Mouse (Mus musculus): ENCODE measurements around the gene Nme2. TPM values are rescaled to one million over a fixed set of nuclear protein-coding genes. Genes with fewer than 3 reads are reported as not detected.

The Nme2 gene
- polyA plus RNA-seq (2016; fragmentation: Nextera tagmentation; extraction: Ambion mirVana), result 151 and 152 TPM in 2 replicates

DNA sequence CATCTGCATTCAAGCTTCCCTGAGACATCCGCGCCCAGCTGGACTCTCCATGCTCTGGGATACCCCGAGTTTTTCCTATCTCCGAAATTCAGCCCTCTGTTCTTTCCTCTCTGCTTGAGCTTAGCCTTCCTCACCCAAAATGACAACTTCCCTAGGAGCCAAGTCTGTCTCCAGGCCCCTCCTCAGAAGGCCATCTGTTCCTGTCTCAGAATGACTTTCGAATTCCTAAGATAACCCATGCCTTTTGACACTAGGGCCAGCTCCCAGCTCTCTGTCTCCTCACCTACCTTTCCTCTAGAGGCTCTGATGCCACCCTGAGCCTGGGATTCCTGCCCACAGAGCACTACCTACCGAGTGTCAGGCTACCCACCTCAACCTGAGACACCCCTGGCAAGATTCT is at the start of gene Nme2:
Gene Nme2, minus strand, starts transcription at position 101 of the 400 bp plus-strand sequence.
- 5% methylated on average over 6 of the region's 6 CpGs for WGBS
- no peak for DNase-seq (ENCODE audit: low spot score)
- H3K27me3 ChIP-seq (ENCODE audit: low read depth, poor library complexity, severe bottlenecking), result no peaks in the 10 kb centered on the region
- peaks cover 46% of the 10 kb centered on the region for H3K4me1 ChIP-seq
- H3K36me3 ChIP-seq, result peaks cover 74% of the 10 kb centered on the region
- H3K4me3 ChIP-seq, result peak within 1 kb of the TSS; percentile 85
- no peaks in the 10 kb centered on the region for H3K9me3 ChIP-seq (replicated peaks)
- H3K27ac ChIP-seq, result peak within 1 kb of the TSS; percentile 93

DNA sequence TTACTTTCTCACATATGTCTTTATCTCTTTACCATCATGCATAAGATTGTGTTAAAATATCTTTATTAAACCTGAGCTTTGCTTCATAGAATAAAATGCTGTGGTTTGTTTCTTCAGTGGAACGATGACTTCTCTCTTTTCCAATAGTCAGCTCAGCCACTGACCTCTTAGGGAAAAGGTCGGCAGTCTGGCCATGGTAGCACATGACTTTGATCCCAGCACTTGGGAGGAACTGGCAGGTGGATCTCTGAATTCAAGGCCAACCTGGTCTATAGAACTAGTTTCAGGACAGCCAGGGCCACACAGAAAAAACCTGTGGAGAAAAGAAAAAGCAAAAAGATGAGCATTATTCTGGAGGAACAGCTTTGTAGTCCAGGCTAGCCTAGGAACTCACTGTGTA is 47.3 kb upstream of the Nme2 start:
- H3K27me3 ChIP-seq (ENCODE audit: low read depth, poor library complexity, severe bottlenecking), result no peaks in the 10 kb centered on the region
- no peak overlapping the region for H3K27ac ChIP-seq
- H3K36me3 ChIP-seq, result 0 out of 2 replicates have a peak, but pooled peaks cover 3% of the 10 kb centered on the region
- WGBS, result 96% methylated on average over 2 of the region's 2 CpGs
- H3K4me3 ChIP-seq, result no peak overlapping the region
- no peak for DNase-seq (ENCODE audit: low spot score)
- H3K9me3 ChIP-seq (replicated peaks), result no peaks in the 10 kb centered on the region
- H3K4me1 ChIP-seq, result no peaks in the 10 kb centered on the region

DNA sequence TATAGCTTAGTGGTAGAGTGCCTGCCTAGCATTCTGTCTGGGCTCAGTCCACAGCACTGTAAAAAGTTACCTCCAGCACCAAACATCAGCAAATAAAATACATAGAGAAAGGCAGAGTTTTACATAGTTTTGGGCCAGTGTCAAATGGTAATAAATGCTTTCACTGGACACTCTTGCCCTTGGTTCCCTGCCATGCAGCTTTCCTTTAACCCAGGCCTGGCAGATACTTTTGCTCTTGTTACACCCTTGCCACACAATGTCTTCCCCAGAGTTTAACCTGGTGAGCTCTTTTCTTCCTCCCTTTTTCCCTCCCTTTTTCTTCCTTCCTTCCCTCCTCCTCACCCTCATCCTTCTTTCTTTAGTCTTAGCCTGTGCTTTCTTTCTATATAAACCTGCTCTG is 43.2 kb upstream of the Nme2 start:
- no peak for DNase-seq (ENCODE audit: low spot score)
- H3K27me3 ChIP-seq (ENCODE audit: low read depth, poor library complexity, severe bottlenecking), result no peaks in the 10 kb centered on the region
- H3K4me1 ChIP-seq, result peaks cover 22% of the 10 kb centered on the region
- H3K4me3 ChIP-seq, result no peak overlapping the region
- H3K9me3 ChIP-seq (replicated peaks), result no peaks in the 10 kb centered on the region
- H3K36me3 ChIP-seq, result 0 out of 2 replicates have a peak, but pooled peaks cover 3% of the 10 kb centered on the region
- H3K27ac ChIP-seq, result no peak overlapping the region

DNA sequence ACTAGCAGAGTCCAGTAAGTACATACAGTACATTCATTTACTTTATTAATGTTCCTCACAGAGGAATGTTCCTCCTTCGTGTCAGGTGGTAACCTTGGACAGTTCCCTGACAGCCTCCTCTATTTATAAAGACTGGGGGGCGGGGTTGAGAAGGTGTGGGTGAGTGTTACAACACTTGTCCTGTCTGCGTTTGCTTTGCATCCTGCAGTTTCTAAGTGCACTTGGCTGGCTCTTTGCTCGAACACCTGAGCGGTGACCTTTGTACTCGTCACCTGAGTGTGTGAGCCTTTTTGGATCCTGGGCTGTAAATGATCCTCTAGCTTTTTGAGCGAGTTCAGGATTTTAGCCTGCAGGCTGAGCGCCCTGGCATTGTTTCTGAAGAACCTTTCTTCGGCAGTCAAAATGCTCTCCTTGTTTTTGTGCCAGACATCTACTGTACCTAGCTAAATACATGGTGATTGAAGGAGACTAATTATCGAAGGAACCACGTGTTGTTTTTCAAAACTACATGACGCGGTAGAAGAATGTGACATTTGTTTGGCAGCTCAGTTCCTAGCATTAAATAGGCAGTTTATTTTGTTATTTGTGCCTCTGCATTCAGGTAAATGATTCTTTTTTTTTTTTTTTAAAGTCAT is 41.2 kb upstream of the Nme2 start:
- Histone ChIP-seq H3K4me1 (peaks cover 22% of the 10 kb centered on the region), H3K4me3 (peak overlapping the region; percentile 98), H3K27ac (no peak overlapping the region), H3K27me3 (ENCODE audit: low read depth, poor library complexity, severe bottlenecking) (no peaks in the 10 kb centered on the region), H3K36me3 (no peaks in the 10 kb centered on the region), H3K9me3 (replicated peaks) (no peaks in the 10 kb centered on the region)
- 38% methylated on average over 13 of the region's 13 CpGs for WGBS
- DNase-seq (ENCODE audit: low spot score), result no peak

DNA sequence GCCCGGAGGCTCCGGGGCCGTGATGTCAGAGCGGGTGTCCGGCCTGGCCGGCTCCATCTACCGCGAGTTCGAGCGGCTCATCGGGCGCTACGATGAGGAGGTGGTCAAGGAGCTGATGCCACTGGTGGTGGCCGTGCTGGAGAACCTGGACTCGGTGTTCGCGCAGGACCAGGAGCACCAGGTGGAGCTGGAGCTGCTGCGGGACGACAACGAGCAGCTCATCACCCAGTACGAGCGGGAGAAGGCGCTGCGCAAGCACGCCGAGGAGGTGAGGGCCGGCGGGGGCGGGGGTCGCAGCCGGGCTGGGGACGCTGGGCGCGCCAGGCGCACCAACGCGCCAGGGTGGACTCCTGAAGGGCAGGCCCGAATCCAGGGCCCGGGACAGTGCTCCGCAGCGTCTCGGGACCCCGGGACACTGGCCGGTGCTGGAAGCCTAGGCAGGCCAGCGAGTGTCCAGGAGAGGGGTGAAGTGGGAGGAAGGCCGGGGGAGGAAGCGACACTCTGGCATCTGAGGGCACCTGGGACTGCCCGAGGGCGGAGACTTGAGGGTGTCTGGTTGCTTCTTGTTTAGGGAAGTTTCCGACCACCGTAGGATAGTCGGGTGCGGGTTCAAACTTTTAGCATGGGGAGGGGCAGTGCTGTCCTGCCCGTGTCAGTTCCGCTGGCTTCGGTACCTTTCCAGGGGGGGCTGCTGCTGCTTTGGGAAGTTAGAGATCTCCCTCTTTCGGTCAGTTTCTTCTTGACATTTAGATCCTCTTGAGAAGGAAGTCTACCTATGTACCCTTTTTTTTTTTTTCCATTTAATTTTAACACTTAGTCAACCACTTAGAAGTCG is 40.5 kb upstream of the Nme2 start:
- Histone ChIP-seq H3K27ac (peak overlapping the region; percentile 93), H3K27me3 (ENCODE audit: low read depth, poor library complexity, severe bottlenecking) (no peaks in the 10 kb centered on the region), H3K4me3 (peak overlapping the region; percentile 98), H3K9me3 (replicated peaks) (no peaks in the 10 kb centered on the region), H3K36me3 (no peaks in the 10 kb centered on the region), H3K4me1 (peaks cover 22% of the 10 kb centered on the region)
- no peak for DNase-seq (ENCODE audit: low spot score)
- under 1% methylated on average over 58 of the region's 58 CpGs for WGBS

DNA sequence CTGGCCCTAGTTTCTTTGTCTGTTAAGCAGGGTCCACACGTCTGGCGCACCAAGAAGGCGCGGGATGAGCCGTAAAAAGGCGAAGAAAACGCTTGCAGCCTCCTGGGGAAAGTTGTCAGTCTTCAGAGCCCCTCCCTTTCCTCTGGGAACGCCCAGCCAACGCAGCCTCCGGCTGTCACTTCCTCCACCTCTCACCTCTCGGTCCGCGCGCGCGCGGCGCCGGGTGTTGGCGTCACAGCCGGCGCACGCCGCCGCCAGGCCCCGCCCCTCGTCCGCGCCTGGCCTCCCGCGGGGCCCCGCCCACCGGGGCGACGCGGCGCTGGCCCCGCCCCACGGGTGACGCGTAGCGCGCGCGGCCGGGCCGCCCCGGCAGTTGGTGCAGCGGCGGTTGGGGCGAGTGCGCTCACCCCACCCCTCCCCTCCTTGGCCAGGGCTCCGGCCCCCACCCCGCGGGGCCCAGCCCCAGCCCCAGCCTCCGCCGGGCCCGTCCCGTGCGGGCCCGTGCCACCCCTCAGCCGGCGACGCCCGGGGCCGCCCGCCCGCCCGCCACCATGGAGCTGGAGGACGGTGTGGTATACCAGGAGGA is 39.8 kb upstream of the Nme2 start, which contains the start of gene Spag9:
Gene Spag9, plus strand, starts transcription at position 372 of the 586 bp plus-strand sequence.
- Histone ChIP-seq H3K4me1 (peaks cover 22% of the 10 kb centered on the region), H3K36me3 (no peaks in the 10 kb centered on the region), H3K27ac (peak within 1 kb of the TSS; percentile 93), H3K4me3 (peak within 1 kb of the TSS; percentile 98), H3K27me3 (ENCODE audit: low read depth, poor library complexity, severe bottlenecking) (no peaks in the 10 kb centered on the region), H3K9me3 (replicated peaks) (no peaks in the 10 kb centered on the region)
- 3% methylated on average over 70 of the region's 70 CpGs for WGBS
- peak; percentile 94 for DNase-seq (ENCODE audit: low spot score)

DNA sequence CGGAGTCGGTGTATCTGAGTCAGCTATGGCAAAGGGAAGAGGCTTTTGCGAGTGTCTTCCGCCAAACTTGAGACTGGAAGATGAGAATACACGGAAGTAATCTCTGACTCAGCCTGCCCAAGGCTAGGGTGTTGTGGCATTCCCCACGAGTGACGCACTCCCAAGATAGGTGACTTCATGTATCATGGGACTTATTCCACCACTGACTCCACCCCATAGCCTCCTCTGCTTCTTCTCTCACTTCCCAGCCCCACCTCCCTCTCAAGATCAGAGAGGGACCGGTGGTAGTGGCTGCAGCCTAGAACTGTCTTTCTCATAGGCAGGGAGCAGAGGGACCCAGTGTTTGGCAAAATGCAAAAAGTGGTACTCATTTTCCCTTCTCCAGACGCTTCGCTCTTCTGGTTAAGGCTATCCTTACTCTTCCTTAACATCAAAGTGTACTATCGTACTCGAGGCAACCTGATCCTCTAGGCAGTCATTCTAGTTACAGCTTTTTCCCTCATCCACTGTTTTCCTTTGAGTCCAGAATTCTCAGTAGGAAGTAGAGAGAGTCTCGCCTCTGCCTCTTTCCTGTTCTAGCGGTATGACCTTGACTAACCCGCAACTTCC is 39.2 kb upstream of the Nme2 start:
- Histone ChIP-seq H3K27me3 (ENCODE audit: low read depth, poor library complexity, severe bottlenecking) (no peaks in the 10 kb centered on the region), H3K4me1 (peaks cover 22% of the 10 kb centered on the region), H3K27ac (peak overlapping the region; percentile 93), H3K9me3 (replicated peaks) (no peaks in the 10 kb centered on the region), H3K36me3 (no peaks in the 10 kb centered on the region), H3K4me3 (peak overlapping the region; percentile 98)
- DNase-seq (ENCODE audit: low spot score), result peak; percentile 37
- WGBS, result 6% methylated on average over 15 of the region's 15 CpGs

DNA sequence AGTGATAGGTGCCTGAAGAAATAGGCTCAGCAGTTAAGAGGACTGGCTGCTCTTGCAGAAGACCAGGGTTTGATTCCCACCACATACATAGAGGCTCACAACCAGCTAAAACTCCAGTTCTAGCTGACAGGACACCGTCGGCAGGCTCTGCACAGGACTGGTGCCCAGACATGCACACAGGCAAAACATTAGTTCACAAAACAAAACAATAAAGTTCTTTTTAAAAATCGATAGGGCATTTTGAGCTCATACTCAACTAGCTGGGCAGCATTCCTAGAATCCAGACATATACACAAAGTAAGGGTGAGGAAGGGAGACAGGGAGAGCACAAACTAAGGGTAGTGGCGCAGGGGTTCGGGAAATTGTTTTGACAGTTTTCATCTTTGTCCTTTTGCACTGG is 38.5 kb upstream of the Nme2 start:
- H3K9me3 ChIP-seq (replicated peaks), result no peaks in the 10 kb centered on the region
- WGBS, result 65% methylated on average over 5 of the region's 5 CpGs
- no peak for DNase-seq (ENCODE audit: low spot score)
- peaks cover 22% of the 10 kb centered on the region for H3K4me1 ChIP-seq
- H3K27ac ChIP-seq, result no peak overlapping the region
- H3K4me3 ChIP-seq, result peak overlapping the region; percentile 98
- H3K36me3 ChIP-seq, result no peaks in the 10 kb centered on the region
- no peaks in the 10 kb centered on the region for H3K27me3 ChIP-seq (ENCODE audit: low read depth, poor library complexity, severe bottlenecking)

DNA sequence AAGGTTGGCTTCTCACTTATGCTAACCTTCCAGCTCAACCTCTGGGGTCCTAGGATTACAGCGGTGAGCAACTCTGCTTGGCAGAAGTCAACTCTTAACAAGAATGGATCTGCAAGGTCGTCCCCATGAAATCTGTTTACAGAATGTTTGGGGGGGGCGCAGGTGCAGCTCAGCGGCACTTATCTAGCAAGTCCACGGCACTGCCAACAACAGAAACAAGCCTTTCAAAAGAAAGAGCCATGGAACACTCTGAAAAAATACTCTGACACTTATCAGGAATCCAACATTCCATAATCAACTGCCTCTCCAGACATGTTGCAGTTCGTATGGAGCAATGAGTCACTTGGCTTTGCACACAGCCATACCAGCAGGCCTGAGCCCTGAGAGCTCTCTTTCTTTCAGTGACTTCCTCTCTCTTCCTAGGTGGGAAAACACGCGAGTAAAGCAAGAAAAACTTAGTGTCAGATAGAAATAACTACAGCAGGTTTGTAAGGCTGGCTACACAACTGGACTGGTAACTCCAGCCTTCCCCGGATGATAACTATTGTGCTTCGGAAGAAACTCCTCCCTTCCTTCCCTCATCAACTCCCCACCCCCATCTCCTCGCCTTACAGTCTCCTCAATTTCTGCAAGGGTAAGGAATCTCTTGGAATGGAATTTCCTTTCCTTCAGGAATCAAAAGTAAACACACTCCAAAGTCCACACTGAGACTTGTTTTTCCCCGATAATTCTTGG is 32.4 kb upstream of the Nme2 start:
- Histone ChIP-seq H3K9me3 (replicated peaks) (no peaks in the 10 kb centered on the region), H3K27ac (no peak overlapping the region), H3K36me3 (no peaks in the 10 kb centered on the region), H3K4me3 (no peak overlapping the region), H3K4me1 (no peaks in the 10 kb centered on the region), H3K27me3 (ENCODE audit: low read depth, poor library complexity, severe bottlenecking) (no peaks in the 10 kb centered on the region)
- WGBS, result 70% methylated on average over 12 of the region's 12 CpGs
- no peak for DNase-seq (ENCODE audit: low spot score)

DNA sequence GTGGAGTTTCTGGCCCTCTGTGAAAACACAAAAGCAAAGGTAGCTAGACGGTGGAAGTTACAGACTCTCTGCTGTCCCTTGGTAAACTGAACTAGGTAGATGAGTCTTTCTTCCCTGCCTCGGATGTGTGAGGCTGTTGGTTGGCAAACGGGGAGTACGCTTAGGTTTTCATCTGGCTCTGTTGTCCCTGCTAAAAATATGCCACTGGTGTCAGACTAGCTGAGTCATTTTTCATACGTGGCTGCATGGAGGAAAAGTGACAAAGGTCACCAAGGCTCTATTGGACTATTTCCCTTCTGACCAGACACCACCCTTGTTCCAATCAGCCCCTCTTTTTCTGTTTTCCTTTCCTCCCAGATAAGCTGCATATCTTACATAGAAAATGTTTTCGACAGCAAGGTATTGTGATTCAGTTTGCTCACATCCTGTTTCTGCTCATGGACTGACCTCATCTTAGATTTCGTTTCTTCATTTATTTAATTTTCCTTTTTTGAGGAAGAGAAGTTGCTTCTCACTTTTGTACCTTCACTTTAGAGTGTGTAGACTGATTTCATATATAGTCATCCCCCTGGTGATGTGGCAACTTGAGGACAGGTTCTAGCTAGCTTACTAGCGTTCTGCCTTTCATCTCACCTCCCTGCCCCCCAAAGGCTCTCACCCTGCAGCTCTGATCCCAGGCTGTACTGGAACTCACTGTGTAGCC is 31.7 kb upstream of the Nme2 start:
- no peak overlapping the region for H3K27ac ChIP-seq

DNA sequence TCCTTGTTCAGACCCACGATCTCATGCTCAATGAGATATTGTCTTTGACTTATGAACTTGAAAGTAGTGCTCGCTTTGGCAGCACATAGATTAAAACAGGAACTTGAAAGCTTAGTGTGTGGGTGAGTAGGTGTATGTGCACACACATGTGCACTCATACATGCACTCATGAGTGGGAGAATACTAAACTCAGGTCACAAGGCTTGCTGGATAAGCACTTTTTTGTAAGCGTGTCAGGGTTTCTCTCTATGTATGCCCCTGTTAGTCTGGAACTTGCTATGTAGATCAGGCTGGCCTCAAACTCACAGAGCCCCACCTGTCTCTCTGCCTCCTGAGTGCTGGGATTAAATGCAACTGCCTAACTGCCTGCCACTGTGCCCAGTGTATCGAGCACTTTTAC is 31.0 kb upstream of the Nme2 start:
- H3K27ac ChIP-seq, result no peak overlapping the region
- H3K27me3 ChIP-seq (ENCODE audit: low read depth, poor library complexity, severe bottlenecking), result no peaks in the 10 kb centered on the region
- no peak overlapping the region for H3K4me3 ChIP-seq
- H3K36me3 ChIP-seq, result no peaks in the 10 kb centered on the region
- DNase-seq (ENCODE audit: low spot score), result no peak
- WGBS, result 86% methylated on average over 4 of the region's 4 CpGs
- H3K9me3 ChIP-seq (replicated peaks), result no peaks in the 10 kb centered on the region
- no peaks in the 10 kb centered on the region for H3K4me1 ChIP-seq

More for the DNA sequence above, 31.7 kb upstream of the Nme2 start:
- Histone ChIP-seq H3K36me3 (no peaks in the 10 kb centered on the region), H3K27me3 (ENCODE audit: low read depth, poor library complexity, severe bottlenecking) (no peaks in the 10 kb centered on the region), H3K4me1 (no peaks in the 10 kb centered on the region), H3K4me3 (no peak overlapping the region), H3K9me3 (replicated peaks) (no peaks in the 10 kb centered on the region)
- DNase-seq (ENCODE audit: low spot score), result no peak
- 77% methylated on average over 8 of the region's 8 CpGs for WGBS

DNA sequence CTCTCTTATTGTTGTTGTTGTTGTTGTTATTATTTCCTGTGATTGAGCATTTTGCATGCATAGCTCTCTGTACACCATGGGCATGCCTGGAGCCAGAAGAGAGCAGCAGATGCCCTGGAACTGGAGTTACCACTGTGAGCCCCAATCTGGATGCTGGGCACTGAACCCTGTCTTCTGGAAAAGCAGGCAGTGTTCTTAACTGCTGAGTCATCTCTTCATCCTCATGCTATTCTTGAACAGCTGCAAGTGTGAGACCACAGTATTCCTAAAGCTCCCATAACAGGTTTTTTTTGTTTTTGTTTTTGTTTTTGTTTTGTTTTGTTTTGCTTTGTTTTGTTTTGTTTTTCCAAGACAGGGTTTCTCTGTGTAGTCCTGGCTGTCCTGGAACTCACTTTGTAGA is 30.2 kb upstream of the Nme2 start:
- Histone ChIP-seq H3K27me3 (ENCODE audit: low read depth, poor library complexity, severe bottlenecking) (no peaks in the 10 kb centered on the region), H3K4me3 (no peak overlapping the region), H3K9me3 (replicated peaks) (no peaks in the 10 kb centered on the region), H3K36me3 (no peaks in the 10 kb centered on the region), H3K4me1 (no peaks in the 10 kb centered on the region), H3K27ac (no peak overlapping the region)
- no peak for DNase-seq (ENCODE audit: low spot score)
